Mouse (Mus musculus) adrenal gland, postnatal 36 days (tissue): ENCODE data around the gene Tom1l1. TPM values are rescaled to one million over a fixed set of nuclear protein-coding genes. Genes with fewer than 3 reads are reported as not detected.

ENCODE experiments used
- DNase-seq, 2 experiments: peaks; one replicate each; pipeline ENCODE4 v3.0.0; 2021; ENCODE audit warnings: mixed read lengths in 1 of 2
- total RNA-seq, 2 experiments: library from RNA; stranded (reverse); gene quantifications; 2 replicates each; pipeline ENCODE4 v1.2.3; 2021

The Tom1l1 gene
- total RNA-seq, 2 experiments from 2014 or later, result 43.9 to 68.2 TPM

DNA sequence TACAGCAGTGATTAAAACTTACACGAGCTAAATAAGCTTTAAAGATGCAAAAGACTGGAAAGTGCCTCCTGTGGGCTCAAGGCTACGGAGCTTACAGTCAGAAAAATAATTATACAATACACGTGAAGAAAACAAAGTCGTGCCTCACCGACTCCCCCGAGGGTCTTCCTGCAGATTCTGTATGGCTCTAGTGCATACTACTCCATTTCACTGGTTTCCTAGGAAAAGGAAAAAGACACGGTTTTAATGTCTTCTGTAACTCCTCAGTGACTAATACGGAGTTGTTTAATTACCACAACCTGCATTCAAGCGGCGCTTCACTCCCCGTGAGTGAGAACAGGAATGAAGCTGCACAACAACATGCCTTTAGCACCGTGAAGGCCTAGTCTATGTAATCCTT lies 66.1 kb downstream of the Tom1l1 start:
- DNase-seq, result no peak

DNA sequence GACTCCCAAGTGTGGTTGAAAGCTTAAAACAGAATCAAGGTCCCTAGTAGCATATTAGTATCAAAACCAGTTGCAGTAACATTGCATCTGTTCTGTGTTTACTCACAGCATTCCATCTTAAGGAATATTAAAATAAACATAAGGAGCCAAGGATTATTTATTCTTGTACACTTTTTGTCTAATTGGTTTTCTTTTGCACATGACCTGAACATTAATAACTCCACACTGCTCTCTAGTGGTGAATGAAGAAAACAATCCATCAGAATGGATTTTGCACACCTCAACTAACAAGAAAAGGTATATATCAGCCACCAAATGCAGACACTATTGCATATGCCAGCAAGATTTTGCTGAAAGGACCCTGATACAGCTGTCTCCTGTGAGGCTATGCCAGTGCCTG lies 71.7 kb downstream of the Tom1l1 start:
- no peak for DNase-seq

DNA sequence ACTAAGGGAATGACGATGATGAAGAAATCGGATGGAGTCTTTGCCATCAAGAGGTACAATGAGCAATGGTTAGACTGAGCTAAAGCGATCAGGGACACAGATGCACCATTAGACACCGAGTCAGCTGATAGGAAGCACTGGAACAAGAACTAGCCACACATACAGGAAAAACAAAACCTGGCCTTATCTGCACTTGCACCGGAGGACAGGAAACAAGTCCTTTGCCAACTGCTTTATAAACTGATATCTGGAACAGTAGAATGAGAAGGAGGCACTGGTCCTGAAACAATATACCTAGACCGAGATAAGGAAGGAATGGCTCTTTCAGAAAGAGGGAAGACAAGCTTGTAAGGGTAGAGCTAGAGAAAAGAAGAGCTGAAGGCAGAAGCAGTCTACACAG lies 73.4 kb downstream of the Tom1l1 start:
- DNase-seq, result no peak

DNA sequence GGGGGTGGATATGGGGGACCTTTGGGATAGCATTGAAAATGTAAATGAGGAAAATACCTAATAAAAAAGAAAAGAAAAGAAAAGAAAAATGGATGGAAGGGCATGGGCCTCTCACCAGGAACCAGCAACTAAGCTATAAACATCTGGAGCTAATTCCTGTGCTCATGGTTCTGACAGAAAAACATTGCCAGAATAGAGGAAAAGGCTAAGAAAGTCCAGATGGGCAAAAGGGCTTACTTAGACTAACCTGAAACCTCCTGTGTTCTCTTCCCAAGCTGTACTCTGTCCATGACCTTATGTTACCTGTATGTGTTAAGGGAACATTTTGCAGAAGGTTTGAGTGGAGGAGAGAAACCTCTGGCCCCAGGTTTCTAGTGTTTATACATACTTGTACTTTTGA lies 76.0 kb downstream of the Tom1l1 start:
- DNase-seq, result no peak

DNA sequence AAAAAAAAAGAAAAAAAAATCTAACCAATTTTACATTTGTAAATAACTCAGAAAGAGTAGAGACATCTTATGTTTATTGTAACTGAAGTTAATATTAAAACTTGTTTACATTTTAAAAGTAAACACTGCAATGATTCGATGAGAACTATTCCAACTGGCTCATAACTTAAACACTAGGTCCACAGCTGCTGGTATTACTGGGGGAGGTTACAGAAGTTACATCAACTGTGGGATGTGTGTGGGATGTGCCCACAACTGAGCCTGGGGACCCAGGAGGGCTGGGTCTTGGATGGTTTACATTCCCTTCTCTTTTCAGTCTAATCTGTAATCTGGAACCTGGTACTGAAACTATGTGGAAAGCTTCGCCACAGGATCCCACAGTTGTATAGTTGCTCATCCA lies 85.1 kb downstream of the Tom1l1 start:
- no peak for DNase-seq

DNA sequence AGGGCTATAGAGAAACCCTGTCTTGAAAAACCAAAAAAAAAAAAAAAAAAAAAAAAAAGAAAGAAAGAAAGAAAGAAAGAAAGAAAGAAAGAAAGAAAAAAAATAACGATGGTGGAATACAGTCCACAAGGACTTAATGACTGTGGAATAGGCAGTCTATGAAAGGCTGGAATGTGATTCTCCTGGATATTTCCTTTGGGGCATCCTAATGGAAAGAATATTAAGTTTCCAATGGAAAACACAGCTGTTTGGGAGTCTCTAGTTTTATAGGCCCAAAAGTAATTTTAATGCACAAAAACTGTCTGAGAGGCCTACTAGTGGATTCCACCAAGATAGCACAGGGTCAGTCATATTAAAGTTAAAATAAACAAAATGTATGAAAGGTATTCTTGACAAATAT lies 92.3 kb downstream of the Tom1l1 start:
- no peak for DNase-seq

Other genes starting within 250 kb of the Tom1l1 start
- 10 to 100 TPM in 1 of 2 experiments, 1 to 10 TPM in 1; 9.1 to 11.4 TPM for gene Stxbp4, start 50.3 kb downstream of the Tom1l1 start, total RNA-seq
- 10 to 100 TPM; 18.6 to 18.8 TPM for gene Cox11, start 50.2 kb downstream of the Tom1l1 start, total RNA-seq